Mouse (Mus musculus) heart, postnatal 0 days (tissue): Measurements from ENCODE around the gene Ap1m1.

Experiments
- CTCF ChIP-seq: IDR thresholded peaks from 2 replicates; pipeline ENCODE4 v1.5.1; 2016; ENCODE audit warnings: antibody characterized with exemption, control low read depth, low read depth
- EP300 ChIP-seq: IDR thresholded peaks from 2 replicates; pipeline ENCODE4 v1.6.1; 2016; ENCODE audit warnings: antibody characterized with exemption, low read depth

DNA sequence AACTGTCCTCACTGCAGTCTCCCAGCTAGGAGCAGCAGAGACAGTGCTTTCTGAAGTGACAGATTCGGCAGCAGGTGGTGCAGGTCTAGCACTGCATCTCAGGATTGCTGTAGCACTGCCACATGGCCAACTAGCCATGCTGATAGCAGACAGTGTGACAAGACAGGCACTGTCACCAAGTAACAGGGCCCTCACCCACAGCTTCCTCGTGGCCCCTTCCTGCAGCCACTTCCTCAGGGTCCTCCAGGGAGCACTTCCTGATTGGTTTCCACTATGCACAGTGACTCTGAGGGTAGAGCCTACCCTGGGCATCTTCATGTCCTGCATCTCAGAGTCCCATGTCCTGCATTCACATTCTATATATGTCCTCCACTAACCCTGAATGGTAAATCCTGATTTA lies 4.8 kb downstream of the Ap1m1 start:
- TF ChIP-seq CTCF (no peak), EP300 (no peak)
